In genomic region chr7:70366808-70367095, GRCm38 (mm10) we compare ENCODE assay signal across 10 mouse cellular contexts. TPM values are rescaled to one million over a fixed set of nuclear protein-coding genes. Genes with fewer than 3 reads are reported as not detected.
DNase-seq lines count a peak whose midpoint lies in the region; ATAC-seq and TF ChIP-seq lines count a peak whose summit lies in the region.
"Had no signal": no experiment of that assay in that cellular context is flagged by ENCODE, and none has a peak within 500 bp of the region (broad histone marks: within the 10 kb centered on the region; RNA-seq: fewer than 3 reads in every experiment).

No protein-coding gene starts in this region.

- peak overlapping the region; percentile 80 for H3K9ac ChIP-seq in forebrain, embryonic 12.5 days
- peak overlapping the region; percentile 72 for H3K9ac ChIP-seq in intestine, embryonic 16.5 days (ENCODE audit: low read depth, low read length)
- H3K9ac ChIP-seq in midbrain, postnatal 0 days (replicated peaks; ENCODE audit: low read length, poor library complexity, severe bottlenecking), result no peak overlapping the region

- no peaks in the 10 kb centered on the region for H3K36me3 ChIP-seq in forebrain, embryonic 12.5 days (replicated peaks)
- no peaks in the 10 kb centered on the region for H3K36me3 ChIP-seq in intestine, embryonic 16.5 days (ENCODE audit: control insufficient read depth, insufficient read depth, low read length)
- H3K36me3 ChIP-seq in midbrain, postnatal 0 days (ENCODE audit: insufficient read depth, low read length), result no peaks in the 10 kb centered on the region

- no peak for DNase-seq in layer of hippocampus, adult 2 months (ENCODE audit: low spot score in 2 of 2)
- no peak for DNase-seq in layer of hippocampus, adult 8-10 months (ENCODE audit: low spot score in 2 of 2)
- no peak for DNase-seq in midbrain, postnatal 0 days (ENCODE audit: low spot score)
- no peak for DNase-seq in B cell, adult 2 months
- no peak for DNase-seq in cerebellum, adult 11-12 months
- no peak for DNase-seq in left cerebral cortex, adult 8-10 months (ENCODE audit: low spot score in 2 of 2)
- DNase-seq: gastrocnemius, postnatal 10 days; thymus, postnatal 14 days had no signal

- peaks cover 26% of the 10 kb centered on the region for H3K4me1 ChIP-seq in forebrain, embryonic 12.5 days
- peaks cover 23% of the 10 kb centered on the region for H3K4me1 ChIP-seq in intestine, embryonic 16.5 days (ENCODE audit: control insufficient read depth, insufficient read depth, low read length)
- no peaks in the 10 kb centered on the region for H3K4me1 ChIP-seq in midbrain, postnatal 0 days (ENCODE audit: insufficient read depth, low read length)

- H3K4me3 ChIP-seq in layer of hippocampus, adult 2 months, result peak overlapping the region; percentile 52; the same call in 1 of the 2 replicates
- peak overlapping the region; percentile 54 for H3K4me3 ChIP-seq in forebrain, embryonic 12.5 days (replicated peaks)
- H3K4me3 ChIP-seq in intestine, embryonic 16.5 days (ENCODE audit: low read length), result peak overlapping the region; percentile 62
- H3K4me3 ChIP-seq in midbrain, postnatal 0 days (ENCODE audit: low read depth, low read length), result peak overlapping the region; percentile 40; the same call in 1 of the 2 replicates

- WGBS in forebrain, embryonic 12.5 days, result 0% methylated on average over 1 of the region's 1 CpGs
- WGBS in intestine, embryonic 16.5 days, result 16% methylated on average over 1 of the region's 1 CpGs
- WGBS in midbrain, postnatal 0 days, result 0% methylated on average over 1 of the region's 1 CpGs

- H3K9me3 ChIP-seq in forebrain, embryonic 12.5 days, result no peaks in the 10 kb centered on the region
- no peaks in the 10 kb centered on the region for H3K9me3 ChIP-seq in intestine, embryonic 16.5 days (ENCODE audit: control insufficient read depth, low read length)
- H3K9me3 ChIP-seq in midbrain, postnatal 0 days (ENCODE audit: low read length), result no peaks in the 10 kb centered on the region

- H3K27me3 ChIP-seq in forebrain, embryonic 12.5 days, result peaks cover 55% of the 10 kb centered on the region
- peaks cover 25% of the 10 kb centered on the region for H3K27me3 ChIP-seq in intestine, embryonic 16.5 days (replicated peaks; ENCODE audit: control insufficient read depth, insufficient read depth, low read length)
- H3K27me3 ChIP-seq in midbrain, postnatal 0 days (ENCODE audit: insufficient read depth, low read length), result peaks cover 51% of the 10 kb centered on the region

- TF ChIP-seq CTCF in layer of hippocampus, adult 2 months (conservative IDR thresholded peaks at IDR 0.05), result no peak
- no peak for TF ChIP-seq CTCF in midbrain, postnatal 0 days (IDR thresholded peaks at IDR 0.05)

- peak overlapping the region; percentile 87 for H3K27ac ChIP-seq in layer of hippocampus, adult 2 months
- H3K27ac ChIP-seq in forebrain, embryonic 12.5 days, result peak overlapping the region; percentile 96
- H3K27ac ChIP-seq in intestine, embryonic 16.5 days (ENCODE audit: low read length), result peak overlapping the region; percentile 76; the same call in 1 of the 2 replicates
- H3K27ac ChIP-seq in midbrain, postnatal 0 days (ENCODE audit: low read depth, low read length), result peak overlapping the region; percentile 80; the same call in 1 of the 2 replicates

- ATAC-seq in forebrain, embryonic 12.5 days (ENCODE audit: low FRiP score), result no peak
- ATAC-seq in intestine, embryonic 16.5 days, result no peak
- no peak for ATAC-seq in midbrain, postnatal 0 days (ENCODE audit: low FRiP score)

- H3K4me2 ChIP-seq in forebrain, embryonic 12.5 days, result peak overlapping the region; percentile 61
- peak overlapping the region; percentile 71 for H3K4me2 ChIP-seq in intestine, embryonic 16.5 days (ENCODE audit: low read depth, low read length)
- H3K4me2 ChIP-seq in midbrain, postnatal 0 days (ENCODE audit: low read depth, low read length, poor library complexity, severe bottlenecking), result peak overlapping the region; percentile 44

RNA-seq across cellular contexts. Expression of gene Nr2f2, which starts 0.2 kb away (rescaled TPM):
- total RNA-seq in layer of hippocampus, adult 2 months (2021), result 10 to 100 TPM; 35.8 to 48.5 TPM
- total RNA-seq in layer of hippocampus, adult 8-10 months (2022), result 10 to 100 TPM; 40.5 to 53.3 (median 45.9) TPM
- 129 and 162 TPM in 2 replicates for polyA plus RNA-seq in forebrain, embryonic 12.5 days (2016; fragmentation: Nextera tagmentation; extraction: Ambion mirVana)
- 22.2 and 24.6 TPM in 2 replicates for polyA plus RNA-seq in intestine, embryonic 16.5 days (2015; fragmentation: Nextera tagmentation; extraction: Ambion mirVana)
- 38.9 and 43.2 TPM in 2 replicates for total RNA-seq in midbrain, postnatal 0 days (2014; rRNA removed)
- polyA plus RNA-seq in midbrain, postnatal 0 days (2015; fragmentation: Nextera tagmentation; extraction: Ambion mirVana), result 65.4 and 81.6 TPM in 2 replicates
- total RNA-seq in left cerebral cortex, adult 8-10 months (2022), result 10 to 100 TPM; 20.1 to 32.6 (median 27.2) TPM
